Mouse (Mus musculus): ENCODE measurements at regions not wholly inside any gene's neighbourhood (a gene's known extent, or its start where the extent isn't known, plus 50 kb on each side); places are given as distances from the start of the nearest gene placed in this dataset.
A peak's percentile ranks its signal among the peaks of the same experiment; 100 is the strongest.
"Not testable (repeated sequence)": the region's sequence is repeated elsewhere in the genome, so short reads cannot be mapped to it uniquely, and the experiment has no call there.

DNA sequence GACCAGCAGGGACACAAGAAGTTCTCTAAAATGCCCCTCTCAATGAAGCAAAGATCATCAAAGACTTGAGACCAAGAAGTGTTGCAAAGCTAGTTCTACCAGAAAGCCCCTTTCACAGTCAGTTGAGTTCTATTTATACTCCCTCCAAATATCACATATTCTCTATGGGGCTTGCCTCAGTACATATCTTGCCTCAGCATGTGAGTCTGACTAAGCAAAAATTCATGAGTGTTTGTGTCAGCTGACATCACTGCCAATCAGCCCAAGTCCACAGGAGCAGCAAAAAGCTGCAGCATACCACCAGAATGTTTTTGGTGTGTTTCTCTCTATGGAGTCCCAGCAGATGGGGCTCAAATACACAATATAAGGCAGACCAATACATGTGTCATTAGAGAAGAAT, 631.6 kb downstream of the Rpia start:
- no peak for DNase-seq (ENCODE audit: low read depth in 1 of 2, low spot score in 2 of 2)
- TF ChIP-seq POLR2A (IDR thresholded peaks at IDR 0.05; ENCODE audit: low read depth, low read length) (no peak), CTCF (IDR thresholded peaks at IDR 0.05; ENCODE audit: extremely low read depth, insufficient read depth, insufficient read length, insufficient replicate concordance) (no peak)
- Histone ChIP-seq H3K27me3 (ENCODE audit: control insufficient read depth, insufficient read depth, low read length) (no peaks in the 10 kb centered on the region), H3K36me3 (ENCODE audit: control insufficient read depth, insufficient read depth, low read length) (no peaks in the 10 kb centered on the region), H3K4me1 (ENCODE audit: control insufficient read depth, insufficient read depth, insufficient read length) (no peaks in the 10 kb centered on the region), H3K4me3 (ENCODE audit: extremely low read depth, insufficient read depth, insufficient read length) (no peak overlapping the region), H3K27ac (ENCODE audit: insufficient read depth, low read length) (no peak overlapping the region)

DNA sequence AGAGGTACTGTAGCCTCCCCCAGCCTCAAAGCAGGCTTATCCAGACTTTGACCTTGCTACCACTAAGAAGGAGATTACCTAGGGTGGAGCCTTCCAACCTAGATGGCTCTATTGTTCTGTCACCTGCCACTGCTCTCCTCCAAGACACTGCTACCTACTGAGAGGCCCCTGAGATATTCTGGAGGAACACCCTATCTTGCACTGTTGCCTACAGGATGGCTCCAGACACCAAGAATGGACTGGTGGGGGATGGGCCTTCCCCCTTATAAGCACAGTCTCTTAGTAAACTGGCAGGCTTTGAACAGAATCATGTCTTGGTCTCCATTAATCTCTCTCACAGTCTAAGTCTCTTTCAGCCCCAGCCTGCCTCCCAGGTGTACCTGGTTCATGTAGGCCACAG, 636.3 kb downstream of the Rpia start:
- not testable (repeated sequence) for H3K36me3 ChIP-seq (ENCODE audit: control insufficient read depth, insufficient read depth, low read length); H3K4me1 ChIP-seq (ENCODE audit: control insufficient read depth, insufficient read depth, insufficient read length); H3K27ac ChIP-seq (ENCODE audit: insufficient read depth, low read length); DNase-seq (ENCODE audit: low read depth in 1 of 2, low spot score in 2 of 2); H3K27me3 ChIP-seq (ENCODE audit: control insufficient read depth, insufficient read depth, low read length); H3K4me3 ChIP-seq (ENCODE audit: extremely low read depth, insufficient read depth, insufficient read length)

DNA sequence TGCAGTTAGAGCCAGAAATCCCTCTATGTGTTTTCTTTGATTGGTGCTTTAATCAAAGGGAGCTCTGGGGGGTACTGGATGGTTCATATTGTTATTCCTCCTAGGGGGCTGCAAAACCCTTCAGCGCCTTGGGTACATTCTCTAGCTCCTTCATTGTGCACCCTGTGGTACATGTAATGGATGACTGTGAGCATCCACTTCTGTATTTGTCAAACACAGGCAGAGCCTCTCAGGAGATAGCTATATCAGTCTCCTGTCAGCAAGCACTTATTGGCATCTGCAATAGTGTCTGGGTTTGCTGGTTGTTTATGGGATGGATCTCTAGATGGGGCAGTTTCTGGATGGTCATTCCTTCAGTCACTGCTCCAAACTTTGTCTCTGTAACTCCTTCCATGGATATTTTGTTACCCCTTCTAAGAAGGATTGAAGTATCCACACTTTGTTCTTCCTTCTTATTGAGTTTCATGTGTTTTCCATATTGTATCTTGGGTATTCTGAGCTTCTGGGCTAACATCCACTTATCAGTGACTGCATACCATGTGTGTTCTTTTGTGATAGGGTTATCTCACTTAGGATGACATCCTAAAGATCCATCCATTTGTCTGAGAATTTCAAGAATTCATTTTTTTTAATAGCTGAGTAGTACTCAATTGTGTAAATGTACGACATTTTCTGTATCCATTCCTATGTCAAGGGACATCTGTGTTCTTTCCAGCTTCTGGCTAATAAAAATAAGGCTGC, 640.8 kb downstream of the Rpia start:
- H3K4me3 ChIP-seq (ENCODE audit: extremely low read depth, insufficient read depth, insufficient read length); DNase-seq (ENCODE audit: low read depth in 1 of 2, low spot score in 2 of 2); H3K36me3 ChIP-seq (ENCODE audit: control insufficient read depth, insufficient read depth, low read length); H3K4me1 ChIP-seq (ENCODE audit: control insufficient read depth, insufficient read depth, insufficient read length); H3K27ac ChIP-seq (ENCODE audit: insufficient read depth, low read length); H3K27me3 ChIP-seq (ENCODE audit: control insufficient read depth, insufficient read depth, low read length): not testable (repeated sequence)
- WGBS, result 88% methylated on average over 2 of the region's 2 CpGs

DNA sequence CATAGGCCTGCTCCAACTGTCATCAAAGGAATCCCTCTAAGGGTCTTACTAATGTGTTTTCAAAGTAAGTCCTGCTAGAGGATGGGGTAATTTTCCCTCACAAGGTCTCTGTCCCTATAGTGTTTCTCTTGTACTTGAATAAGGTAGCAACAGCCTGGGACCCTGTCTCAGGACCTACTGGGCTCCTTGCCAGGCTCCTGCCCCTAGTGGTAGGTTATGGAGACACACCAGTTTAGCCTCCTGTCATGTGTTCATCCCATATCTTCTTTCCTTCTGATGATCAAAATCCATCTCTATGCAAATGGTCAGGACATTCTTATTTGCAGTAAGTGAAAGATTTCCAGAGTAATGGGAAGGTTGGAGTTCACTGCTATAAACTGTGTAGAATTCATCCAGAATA, 645.0 kb downstream of the Rpia start:
- TF ChIP-seq CTCF (IDR thresholded peaks at IDR 0.05; ENCODE audit: extremely low read depth, insufficient read depth, insufficient read length, insufficient replicate concordance) (0 out of 2 replicates have a peak, but pooled peaks have one; percentile 8), POLR2A (IDR thresholded peaks at IDR 0.05; ENCODE audit: low read depth, low read length) (no peak)
- no peaks in the 10 kb centered on the region for H3K27me3 ChIP-seq (ENCODE audit: control insufficient read depth, insufficient read depth, low read length)
- DNase-seq (ENCODE audit: low read depth in 1 of 2, low spot score in 2 of 2), result no peak
- no peaks in the 10 kb centered on the region for H3K36me3 ChIP-seq (ENCODE audit: control insufficient read depth, insufficient read depth, low read length)
- H3K27ac ChIP-seq (ENCODE audit: insufficient read depth, low read length), result no peak overlapping the region
- no peaks in the 10 kb centered on the region for H3K4me1 ChIP-seq (ENCODE audit: control insufficient read depth, insufficient read depth, insufficient read length)
- no peak overlapping the region for H3K4me3 ChIP-seq (ENCODE audit: extremely low read depth, insufficient read depth, insufficient read length)

DNA sequence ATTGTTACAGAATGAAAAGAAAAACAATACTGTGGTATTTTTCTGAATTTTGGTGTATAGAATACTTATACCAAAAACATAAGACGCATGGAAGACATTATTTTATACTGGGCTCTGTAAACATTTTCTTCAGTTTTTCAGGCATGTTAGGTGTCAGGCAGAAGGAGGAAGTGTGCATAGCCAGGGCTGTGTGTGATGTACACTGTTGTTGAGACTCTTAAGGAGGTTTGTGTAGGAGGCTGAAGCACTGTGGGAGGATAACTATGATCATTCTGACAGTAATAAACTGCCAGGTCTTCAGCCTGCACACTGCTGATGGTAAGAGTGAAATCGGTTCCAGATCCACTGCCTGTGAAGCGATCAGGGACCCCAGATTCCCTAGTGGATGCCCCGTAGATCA, 648.7 kb downstream of the Rpia start:
- WGBS, result 88% methylated on average over 4 of the region's 4 CpGs
- H3K4me1 ChIP-seq (ENCODE audit: control insufficient read depth, insufficient read depth, insufficient read length); DNase-seq (ENCODE audit: low read depth in 1 of 2, low spot score in 2 of 2); H3K4me3 ChIP-seq (ENCODE audit: extremely low read depth, insufficient read depth, insufficient read length); H3K27ac ChIP-seq (ENCODE audit: insufficient read depth, low read length); H3K36me3 ChIP-seq (ENCODE audit: control insufficient read depth, insufficient read depth, low read length); H3K27me3 ChIP-seq (ENCODE audit: control insufficient read depth, insufficient read depth, low read length): not testable (repeated sequence)

DNA sequence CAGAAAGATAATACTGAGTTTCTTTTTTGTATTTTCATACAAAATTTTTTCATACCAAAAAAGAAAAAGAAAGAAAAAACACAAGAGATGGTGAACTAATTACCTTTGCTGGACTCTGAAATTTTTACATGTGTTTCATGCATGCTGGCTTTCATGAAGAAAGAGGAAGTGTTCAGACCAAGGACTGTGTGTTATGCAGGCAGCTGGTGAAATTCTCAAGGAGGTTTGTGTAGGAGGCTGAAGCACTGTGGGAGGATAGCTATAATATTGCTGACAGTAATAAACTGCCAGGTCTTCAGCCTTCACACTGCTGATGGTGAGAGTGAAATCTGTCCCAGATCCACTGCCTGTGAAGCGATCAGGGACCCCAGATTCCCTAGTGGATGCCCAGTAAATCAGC, 675.2 kb downstream of the Rpia start:
- no peak for TF ChIP-seq POLR2A (IDR thresholded peaks at IDR 0.05; ENCODE audit: low read depth, low read length)
- no peak for TF ChIP-seq CTCF (IDR thresholded peaks at IDR 0.05; ENCODE audit: extremely low read depth, insufficient read depth, insufficient read length, insufficient replicate concordance)
- WGBS, result 40% methylated on average over 1 of the region's 1 CpGs
- Histone ChIP-seq H3K27ac (ENCODE audit: insufficient read depth, low read length) (no peak overlapping the region), H3K27me3 (ENCODE audit: control insufficient read depth, insufficient read depth, low read length) (no peaks in the 10 kb centered on the region), H3K4me1 (ENCODE audit: control insufficient read depth, insufficient read depth, insufficient read length) (no peaks in the 10 kb centered on the region), H3K4me3 (ENCODE audit: extremely low read depth, insufficient read depth, insufficient read length) (no peak overlapping the region), H3K36me3 (ENCODE audit: control insufficient read depth, insufficient read depth, low read length) (no peaks in the 10 kb centered on the region)
- DNase-seq (ENCODE audit: low read depth in 1 of 2, low spot score in 2 of 2), result no peak

DNA sequence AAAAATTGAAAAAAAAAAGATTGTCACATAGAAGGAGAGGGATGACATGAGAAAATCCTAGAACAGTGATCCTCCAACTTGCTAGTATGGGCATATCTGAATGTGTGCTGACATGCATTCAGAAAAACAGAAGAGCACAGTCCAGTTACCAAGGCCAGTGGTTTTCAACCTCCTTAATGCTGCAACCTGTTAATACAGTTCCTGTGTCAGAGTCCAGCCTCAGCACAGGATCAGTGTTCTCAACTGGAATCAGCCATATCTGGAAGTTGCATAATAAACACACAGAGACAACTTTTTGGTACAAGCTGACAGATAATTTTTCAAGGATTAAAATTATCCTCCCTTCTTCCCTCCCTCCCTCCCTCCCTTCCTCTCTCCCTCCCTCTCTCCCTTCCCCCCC, 680.1 kb downstream of the Rpia start:
- no peak for TF ChIP-seq POLR2A (IDR thresholded peaks at IDR 0.05; ENCODE audit: low read depth, low read length)
- no peak for TF ChIP-seq CTCF (IDR thresholded peaks at IDR 0.05; ENCODE audit: extremely low read depth, insufficient read depth, insufficient read length, insufficient replicate concordance)
- H3K36me3 ChIP-seq (ENCODE audit: control insufficient read depth, insufficient read depth, low read length), result no peaks in the 10 kb centered on the region
- H3K27ac ChIP-seq (ENCODE audit: insufficient read depth, low read length), result no peak overlapping the region
- no peak for DNase-seq (ENCODE audit: low read depth in 1 of 2, low spot score in 2 of 2)
- no peaks in the 10 kb centered on the region for H3K4me1 ChIP-seq (ENCODE audit: control insufficient read depth, insufficient read depth, insufficient read length)
- H3K27me3 ChIP-seq (ENCODE audit: control insufficient read depth, insufficient read depth, low read length), result no peaks in the 10 kb centered on the region
- H3K4me3 ChIP-seq (ENCODE audit: extremely low read depth, insufficient read depth, insufficient read length), result no peak overlapping the region

DNA sequence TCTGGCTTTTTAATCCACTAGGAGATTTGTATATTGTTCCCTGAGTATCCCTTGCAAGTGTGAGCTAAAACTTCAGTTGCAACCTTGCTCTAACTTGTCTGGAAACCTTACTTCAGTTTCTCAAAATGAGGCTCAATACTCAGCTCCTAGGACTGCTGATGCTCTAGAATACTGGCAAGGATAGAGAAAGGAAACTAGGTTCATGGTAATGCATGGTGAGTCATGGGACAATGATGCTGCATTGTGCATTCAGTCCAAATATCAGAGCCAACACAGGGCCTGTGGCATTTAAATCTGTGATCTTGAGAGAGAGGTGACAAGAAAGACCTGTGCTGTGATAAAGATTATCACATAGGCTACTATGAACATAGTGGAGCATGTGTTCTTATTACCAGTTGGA, 682.6 kb downstream of the Rpia start:
- not testable (repeated sequence) for H3K4me3 ChIP-seq (ENCODE audit: extremely low read depth, insufficient read depth, insufficient read length); H3K27me3 ChIP-seq (ENCODE audit: control insufficient read depth, insufficient read depth, low read length); DNase-seq (ENCODE audit: low read depth in 1 of 2, low spot score in 2 of 2); H3K27ac ChIP-seq (ENCODE audit: insufficient read depth, low read length); H3K36me3 ChIP-seq (ENCODE audit: control insufficient read depth, insufficient read depth, low read length); H3K4me1 ChIP-seq (ENCODE audit: control insufficient read depth, insufficient read depth, insufficient read length)

Measured in spleen, adult 2 months (tissue).